Mouse (Mus musculus): ENCODE measurements around the gene Bcl2l11. TPM values are rescaled to one million over a fixed set of nuclear protein-coding genes. Genes with fewer than 3 reads are reported as not detected.
A peak's percentile ranks its signal among the peaks of the same experiment; 100 is the strongest.

Gene Bcl2l11
- polyA plus RNA-seq, 1 experiment: 0.67 TPM

DNA sequence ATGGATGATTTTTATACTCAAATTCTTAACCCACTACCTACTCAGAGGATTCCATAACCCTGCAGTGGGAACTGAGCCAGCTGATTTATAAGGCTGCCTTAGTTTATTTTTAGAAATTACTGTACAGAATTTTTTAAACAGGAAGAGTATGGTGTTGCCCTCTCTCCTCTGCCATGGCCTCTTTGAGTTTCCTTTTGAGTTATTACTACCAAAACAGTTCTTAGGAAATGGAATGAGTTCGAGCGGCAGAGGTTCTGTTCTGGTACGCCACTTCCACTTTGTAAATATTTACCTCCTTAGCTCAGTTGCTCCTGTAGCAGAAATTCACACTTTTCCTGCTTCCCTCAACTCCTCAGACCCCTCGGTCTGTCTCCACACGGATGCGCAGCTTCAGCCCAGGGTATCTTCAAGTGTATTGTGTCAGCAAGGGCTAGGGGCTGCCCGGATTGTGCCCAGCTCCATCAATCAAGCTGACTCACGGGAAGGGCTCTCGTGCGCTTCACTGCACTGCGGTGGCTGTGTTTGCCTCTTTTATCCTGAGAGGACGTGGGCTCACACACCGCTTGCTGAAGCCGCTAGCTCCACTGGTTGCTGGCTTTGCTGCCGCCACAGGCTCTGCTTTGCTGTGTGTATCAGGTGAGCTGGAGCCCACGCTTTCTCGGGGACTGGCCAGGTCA is 33.0 kb downstream of the Bcl2l11 start:
- no peaks in the 10 kb centered on the region for H3K27me3 ChIP-seq (ENCODE audit: control insufficient read depth)
- TF ChIP-seq TAL1 (IDR thresholded peaks at IDR 0.05; ENCODE audit: low read length) (no peak), GATA1 (IDR thresholded peaks at IDR 0.05; ENCODE audit: low read length) (no peak)

DNA sequence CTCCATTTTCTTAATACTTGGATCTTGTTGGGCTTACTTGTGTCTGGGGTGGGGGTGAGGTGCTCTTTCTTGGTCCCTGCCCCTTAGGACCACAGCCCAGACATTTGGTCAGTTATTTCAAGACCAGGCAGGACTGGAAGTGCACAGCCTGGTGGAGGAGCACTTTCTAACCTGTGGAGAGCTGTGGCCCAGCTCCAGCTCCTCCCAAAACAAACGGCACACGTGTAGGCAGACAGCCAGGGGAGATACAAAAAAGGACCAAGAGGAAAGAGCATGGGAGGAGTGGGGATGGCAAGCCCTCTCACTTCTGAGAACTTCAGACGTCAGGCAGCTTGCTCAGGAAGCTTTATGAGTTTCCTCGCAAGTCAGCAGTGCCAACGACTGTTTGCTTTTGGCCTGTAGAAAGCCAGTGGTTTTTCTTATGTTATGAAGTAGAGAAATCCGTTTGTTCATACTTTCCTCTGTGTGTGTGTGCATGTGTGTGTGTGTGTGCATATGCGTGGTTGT is 33.8 kb downstream of the Bcl2l11 start:
- no peaks in the 10 kb centered on the region for H3K9me3 ChIP-seq (ENCODE audit: control insufficient read depth, low read length)
- H3K4me1 ChIP-seq (ENCODE audit: control insufficient read depth): peaks cover 37% of the 10 kb centered on the region
- H3K4me3 ChIP-seq (replicated peaks): no peak overlapping the region
- H3K27me3 ChIP-seq (ENCODE audit: control insufficient read depth): no peaks in the 10 kb centered on the region
- TF ChIP-seq TAL1 (IDR thresholded peaks at IDR 0.05; ENCODE audit: low read length) (no peak), GATA1 (IDR thresholded peaks at IDR 0.05; ENCODE audit: low read length) (no peak)
- H3K36me3 ChIP-seq (ENCODE audit: control insufficient read depth): peaks cover 57% of the 10 kb centered on the region

More for the DNA sequence above, 33.0 kb downstream of the Bcl2l11 start:
- Histone ChIP-seq H3K4me3 (replicated peaks) (no peak overlapping the region), H3K4me1 (ENCODE audit: control insufficient read depth) (peaks cover 44% of the 10 kb centered on the region), H3K36me3 (ENCODE audit: control insufficient read depth) (peaks cover 63% of the 10 kb centered on the region), H3K9me3 (ENCODE audit: control insufficient read depth, low read length) (no peaks in the 10 kb centered on the region)

DNA sequence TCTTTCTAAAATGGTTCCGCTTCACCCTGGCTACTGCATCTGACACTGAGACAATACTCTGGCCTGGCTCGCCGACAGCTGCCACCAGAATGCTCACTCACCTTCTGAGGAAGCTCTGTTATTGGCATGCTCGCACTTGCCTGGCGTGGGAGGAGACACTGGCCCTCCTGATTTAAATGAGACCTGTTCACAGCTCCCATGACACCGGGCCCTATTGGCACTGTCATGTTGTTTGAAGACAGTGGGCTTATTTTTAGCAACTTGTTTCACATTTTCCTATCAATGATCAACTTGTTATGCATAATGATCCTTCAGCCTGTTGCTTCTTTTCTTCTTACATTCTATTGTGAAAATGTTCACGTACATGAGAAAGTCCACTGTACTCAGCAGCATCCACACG is 37.3 kb downstream of the Bcl2l11 start:
- H3K4me3 ChIP-seq (replicated peaks): no peak overlapping the region
- peaks cover 30% of the 10 kb centered on the region for H3K36me3 ChIP-seq (ENCODE audit: control insufficient read depth)
- H3K27me3 ChIP-seq (ENCODE audit: control insufficient read depth): no peaks in the 10 kb centered on the region
- peaks cover 21% of the 10 kb centered on the region for H3K4me1 ChIP-seq (ENCODE audit: control insufficient read depth)
- no peak for TF ChIP-seq GATA1 (IDR thresholded peaks at IDR 0.05; ENCODE audit: low read length)
- no peak for TF ChIP-seq TAL1 (IDR thresholded peaks at IDR 0.05; ENCODE audit: low read length)
- no peaks in the 10 kb centered on the region for H3K9me3 ChIP-seq (ENCODE audit: control insufficient read depth, low read length)

DNA sequence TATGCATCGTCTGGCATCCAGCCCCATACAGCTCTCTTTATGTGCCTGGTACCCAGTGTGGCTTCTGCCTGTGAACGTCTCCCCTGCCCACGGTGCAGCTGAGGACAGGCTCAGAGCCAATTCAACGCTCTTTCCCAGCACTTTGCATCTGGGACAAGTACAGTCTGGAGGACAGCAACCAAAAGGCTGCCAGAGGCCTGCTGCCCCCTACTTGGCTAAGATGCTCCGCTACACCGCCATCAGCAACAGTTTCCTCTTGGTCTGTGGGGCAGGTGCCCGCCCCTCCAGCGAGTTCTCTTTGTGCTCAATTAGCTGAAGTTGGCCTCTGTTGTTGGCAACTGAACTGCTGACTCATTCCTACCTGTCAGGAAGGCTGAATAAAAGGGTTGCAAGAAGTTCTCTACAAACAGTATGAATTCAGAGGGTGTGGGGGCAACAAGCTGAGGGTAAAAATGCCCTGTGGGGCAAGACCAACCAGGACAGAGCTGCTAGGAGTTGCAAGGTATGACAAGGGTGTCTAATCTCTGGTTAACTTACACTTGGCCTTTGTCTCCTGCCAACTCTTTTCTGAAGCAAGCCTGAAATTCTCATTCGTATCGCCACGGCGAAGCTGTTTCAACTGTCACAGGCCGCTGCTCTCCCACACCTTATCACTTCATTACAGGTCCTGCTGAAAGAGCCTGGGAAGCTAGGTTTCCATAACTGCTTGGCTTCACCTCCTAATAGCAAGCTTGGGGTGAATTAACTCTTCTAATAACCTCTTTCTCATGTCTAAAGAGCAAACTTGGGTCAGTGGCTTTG is 41.0 kb downstream of the Bcl2l11 start:
- no peak overlapping the region for H3K4me3 ChIP-seq (replicated peaks)
- H3K27me3 ChIP-seq (ENCODE audit: control insufficient read depth): no peaks in the 10 kb centered on the region
- no peaks in the 10 kb centered on the region for H3K9me3 ChIP-seq (ENCODE audit: control insufficient read depth, low read length)

DNA sequence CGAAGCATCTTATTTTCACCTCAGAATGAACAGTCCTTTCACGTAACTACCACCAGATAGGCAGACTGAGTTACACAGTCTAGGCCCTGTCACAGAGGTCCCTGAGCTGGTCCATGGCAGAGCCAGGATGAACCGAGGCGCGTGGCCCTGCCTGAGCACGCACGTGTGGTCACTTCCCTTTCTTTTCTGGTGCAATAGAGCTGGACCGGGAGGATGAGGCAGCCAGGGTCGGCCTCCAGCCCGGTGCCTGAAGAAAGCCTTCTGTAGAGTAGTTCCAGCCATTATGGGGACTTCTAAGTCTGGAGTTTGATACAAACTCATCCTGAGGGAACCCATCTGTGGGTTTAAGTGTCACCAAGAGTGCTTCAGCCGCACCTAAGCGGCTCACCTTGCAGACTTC is 42.1 kb downstream of the Bcl2l11 start:
- no peak overlapping the region for H3K4me3 ChIP-seq (replicated peaks)
- no peaks in the 10 kb centered on the region; the same call in 1 of the 2 replicates for H3K36me3 ChIP-seq (ENCODE audit: control insufficient read depth)
- no peaks in the 10 kb centered on the region for H3K9me3 ChIP-seq (ENCODE audit: control insufficient read depth, low read length)
- no peaks in the 10 kb centered on the region for H3K27me3 ChIP-seq (ENCODE audit: control insufficient read depth)
- peaks cover 20% of the 10 kb centered on the region for H3K4me1 ChIP-seq (ENCODE audit: control insufficient read depth)
- TF ChIP-seq TAL1 (IDR thresholded peaks at IDR 0.05; ENCODE audit: low read length) (no peak), GATA1 (IDR thresholded peaks at IDR 0.05; ENCODE audit: low read length) (no peak)

More for the DNA sequence above, 41.0 kb downstream of the Bcl2l11 start:
- peaks cover 5% of the 10 kb centered on the region for H3K36me3 ChIP-seq (ENCODE audit: control insufficient read depth)
- peaks cover 20% of the 10 kb centered on the region for H3K4me1 ChIP-seq (ENCODE audit: control insufficient read depth)
- peak; percentile 47; the same call in 1 of the 3 replicates for TF ChIP-seq TAL1 (IDR thresholded peaks at IDR 0.05; ENCODE audit: low read length)
- TF ChIP-seq GATA1 (IDR thresholded peaks at IDR 0.05; ENCODE audit: low read length): no peak

DNA sequence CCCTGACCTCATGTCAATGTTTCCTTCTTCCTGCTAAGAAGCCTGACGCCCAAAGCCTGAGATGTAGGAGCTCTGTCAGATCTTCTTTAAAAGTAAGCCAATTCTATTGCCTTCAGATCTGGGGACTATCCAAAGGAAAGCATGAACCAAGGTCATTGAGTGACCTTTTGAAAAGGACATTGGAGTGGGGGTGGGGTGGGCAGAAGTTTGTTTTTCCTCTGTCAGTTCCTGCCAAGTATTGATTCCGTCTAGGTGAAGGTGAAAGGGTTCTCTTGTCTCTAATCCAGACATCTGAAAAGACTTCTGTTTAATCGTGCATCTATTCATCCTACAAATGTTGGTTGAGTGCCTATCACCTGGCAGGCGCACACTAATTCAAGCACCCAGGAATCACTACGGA is 43.6 kb downstream of the Bcl2l11 start:
- H3K4me1 ChIP-seq (ENCODE audit: control insufficient read depth): peaks cover 28% of the 10 kb centered on the region
- H3K9me3 ChIP-seq (ENCODE audit: control insufficient read depth, low read length): no peaks in the 10 kb centered on the region
- H3K36me3 ChIP-seq (ENCODE audit: control insufficient read depth): no peaks in the 10 kb centered on the region
- H3K4me3 ChIP-seq (replicated peaks): no peak overlapping the region
- H3K27me3 ChIP-seq (ENCODE audit: control insufficient read depth): no peaks in the 10 kb centered on the region
- TF ChIP-seq GATA1 (IDR thresholded peaks at IDR 0.05; ENCODE audit: low read length): no peak
- TF ChIP-seq TAL1 (IDR thresholded peaks at IDR 0.05; ENCODE audit: low read length): no peak

DNA sequence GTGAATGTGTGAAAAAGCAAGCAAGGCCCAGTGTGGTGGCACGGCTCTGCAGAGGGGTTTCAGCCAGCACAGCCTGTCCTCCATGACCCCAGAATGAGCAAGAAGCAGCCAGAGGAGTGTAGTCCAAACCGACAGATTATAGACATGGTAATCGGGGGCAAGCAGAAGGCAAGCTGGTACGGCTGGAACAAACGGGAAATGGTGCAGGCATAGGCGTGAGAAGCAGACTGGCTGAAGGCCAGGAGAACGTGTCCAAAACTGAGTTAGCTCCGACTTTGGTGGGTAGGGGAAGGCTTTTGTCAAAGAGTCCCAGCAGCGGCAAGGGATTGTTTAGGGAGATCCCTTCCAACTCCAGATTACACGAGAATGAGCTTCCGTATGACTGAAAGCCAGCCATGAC is 44.1 kb downstream of the Bcl2l11 start:
- no peaks in the 10 kb centered on the region for H3K36me3 ChIP-seq (ENCODE audit: control insufficient read depth)
- H3K9me3 ChIP-seq (ENCODE audit: control insufficient read depth, low read length): no peaks in the 10 kb centered on the region
- no peak overlapping the region for H3K4me3 ChIP-seq (replicated peaks)
- no peaks in the 10 kb centered on the region for H3K27me3 ChIP-seq (ENCODE audit: control insufficient read depth)
- TF ChIP-seq TAL1 (IDR thresholded peaks at IDR 0.05; ENCODE audit: low read length): no peak
- no peak for TF ChIP-seq GATA1 (IDR thresholded peaks at IDR 0.05; ENCODE audit: low read length)
- H3K4me1 ChIP-seq (ENCODE audit: control insufficient read depth): peaks cover 30% of the 10 kb centered on the region

DNA sequence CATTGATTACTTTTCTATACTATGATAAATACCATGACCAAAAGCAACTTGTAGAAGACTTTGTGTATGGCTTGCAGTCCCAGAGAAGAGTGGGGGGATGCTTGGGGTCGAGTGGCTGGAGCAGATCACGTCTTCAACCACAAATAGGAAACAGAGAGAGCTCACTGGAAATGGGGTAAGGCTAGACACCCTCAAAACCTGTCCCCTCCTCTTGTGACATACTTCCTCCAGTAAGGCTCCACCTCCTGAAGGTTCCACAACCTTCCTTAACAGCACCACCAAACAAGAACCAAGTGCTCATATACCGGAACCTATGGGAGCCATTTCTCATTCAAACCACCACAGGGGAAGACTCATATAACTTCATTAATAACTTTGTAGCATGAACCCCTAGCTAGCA is 44.8 kb downstream of the Bcl2l11 start:
- Histone ChIP-seq H3K9me3 (ENCODE audit: control insufficient read depth, low read length) (no peaks in the 10 kb centered on the region), H3K27me3 (ENCODE audit: control insufficient read depth) (no peaks in the 10 kb centered on the region), H3K4me3 (replicated peaks) (no peak overlapping the region), H3K4me1 (ENCODE audit: control insufficient read depth) (peaks cover 33% of the 10 kb centered on the region), H3K36me3 (ENCODE audit: control insufficient read depth) (no peaks in the 10 kb centered on the region)
- TF ChIP-seq TAL1 (IDR thresholded peaks at IDR 0.05; ENCODE audit: low read length) (no peak), GATA1 (IDR thresholded peaks at IDR 0.05; ENCODE audit: low read length) (no peak)

DNA sequence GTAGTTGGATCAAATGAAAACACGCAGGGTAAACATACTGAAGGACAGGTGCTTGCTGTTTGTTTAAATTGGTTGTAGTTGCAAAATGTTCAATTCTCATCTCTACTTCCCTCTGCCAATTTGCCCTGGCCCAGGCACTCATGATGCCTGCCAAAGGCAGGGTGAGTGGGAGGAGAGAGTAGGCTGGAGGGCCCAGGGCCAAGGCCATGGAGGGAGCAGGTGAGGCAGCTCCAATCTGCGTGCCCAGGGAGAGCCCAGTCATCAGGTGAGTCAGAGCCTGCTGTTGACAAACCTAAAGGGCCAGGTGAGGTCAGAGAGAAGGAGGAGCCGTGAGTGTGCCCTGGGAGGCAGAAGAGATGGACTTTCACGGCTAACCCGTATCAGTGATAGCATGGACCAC is 46.4 kb downstream of the Bcl2l11 start:
- H3K4me1 ChIP-seq (ENCODE audit: control insufficient read depth): peaks cover 28% of the 10 kb centered on the region

More for the DNA sequence above, 46.4 kb downstream of the Bcl2l11 start:
- Histone ChIP-seq H3K27me3 (ENCODE audit: control insufficient read depth) (no peaks in the 10 kb centered on the region), H3K9me3 (ENCODE audit: control insufficient read depth, low read length) (no peaks in the 10 kb centered on the region), H3K36me3 (ENCODE audit: control insufficient read depth) (no peaks in the 10 kb centered on the region), H3K4me3 (replicated peaks) (no peak overlapping the region)
- TF ChIP-seq TAL1 (IDR thresholded peaks at IDR 0.05; ENCODE audit: low read length) (no peak), GATA1 (IDR thresholded peaks at IDR 0.05; ENCODE audit: low read length) (no peak)
